Mouse (Mus musculus) liver, embryonic 13.5 days (tissue): ENCODE data around the gene Agbl4. TPM values are rescaled to one million over a fixed set of nuclear protein-coding genes. Genes with fewer than 3 reads are reported as not detected.

Experiments
- ATAC-seq: fragments of 200-750 bp; cut with Nextera tagmentation; 2 replicates; pipeline ENCODE4 v1.8.0; 2017; ENCODE audit warnings: low read depth, mild to moderate bottlenecking, moderate number of reproducible peaks, moderate library complexity
- DNase-seq: peaks from one replicate; pipeline ENCODE4 v3.0.0; 2022
- H3K27ac ChIP-seq: fragments of 300-500 bp; sonication (generic); 2 replicates; pipeline ENCODE4 v1.5.1; 2015; ENCODE audit warnings: moderate library complexity, mild to moderate bottlenecking, inconsistent platforms
- H3K27me3 ChIP-seq: fragments of 300-500 bp; sonication (generic); 2 replicates; pipeline ENCODE4 v1.6.1; 2015; ENCODE audit warnings: mild to moderate bottlenecking, inconsistent platforms
- H3K36me3 ChIP-seq: fragments of 300-500 bp; sonication (generic); 2 replicates; pipeline ENCODE4 v1.6.1; 2015; ENCODE audit warnings: mild to moderate bottlenecking, inconsistent platforms
- H3K4me1 ChIP-seq: fragments of 300-500 bp; sonication (generic); replicated peaks from 2 replicates; pipeline ENCODE4 v1.6.1; 2015; ENCODE audit warnings: inconsistent platforms
- H3K4me2 ChIP-seq: fragments of 300-500 bp; sonication (generic); 2 replicates; pipeline ENCODE4 v1.6.1; 2015; ENCODE audit warnings: inconsistent platforms, mild to moderate bottlenecking, moderate library complexity
- H3K4me3 ChIP-seq: fragments of 300-500 bp; sonication (generic); replicated peaks from 2 replicates; pipeline ENCODE4 v1.5.1; 2015; ENCODE audit warnings: mild to moderate bottlenecking, inconsistent platforms
- H3K9ac ChIP-seq: fragments of 300-500 bp; sonication (generic); 2 replicates; pipeline ENCODE4 v1.6.1; 2015; ENCODE audit warnings: mild to moderate bottlenecking, inconsistent platforms
- H3K9me3 ChIP-seq: fragments of 300-500 bp; sonication (generic); replicated peaks from 2 replicates; pipeline ENCODE4 v1.6.1; 2016; ENCODE audit warnings: inconsistent platforms
- WGBS: fragments of 180-500 bp; shearing (Covaris S2); methylation state at CpG from one replicate; pipeline ENCODE4 v1.1.7; 2015; ENCODE audit not compliant: insufficient replicate concordance; 5-methylcytosine and 5-hydroxymethylcytosine counted together
- polyA plus RNA-seq: library from polyadenylated mRNA; unstranded; fragments of >200 nt; fragmentation: Nextera tagmentation; extraction: Ambion mirVana; gene quantifications from 2 replicates; pipeline ENCODE4 v1.2.1, GENCODE M21; 2015

Gene Agbl4
- not detected in 2 replicates for polyA plus RNA-seq

GRCm38 (mm10) chr4:110397618-110398045, at the start of gene Agbl4:
Gene Agbl4 (plus strand): TSS chr4:110397661.
- Histone ChIP-seq H3K4me2 (peak within 1 kb of the TSS; percentile 62), H3K27me3 (no peaks in the 10 kb centered on the region), H3K4me3 (peak within 1 kb of the TSS; percentile 51), H3K9ac (no peak within 1 kb of the TSS), H3K27ac (no peak within 1 kb of the TSS), H3K9me3 (no peaks in the 10 kb centered on the region), H3K4me1 (no peaks in the 10 kb centered on the region), H3K36me3 (no peaks in the 10 kb centered on the region)
- DNase-seq (peak; percentile 11), ATAC-seq (peak; percentile 80)
- 1% methylated on average over 27 of the region's 27 CpGs for WGBS

- 9% methylated on average over 6 of the region's 6 CpGs for WGBS
- Histone ChIP-seq H3K27me3 (peaks cover 20% of the 10 kb centered on the region), H3K9me3 (no peaks in the 10 kb centered on the region), H3K4me1 (0 out of 2 replicates have a peak, but pooled peaks cover 2% of the 10 kb centered on the region), H3K36me3 (no peaks in the 10 kb centered on the region), H3K4me3 (peak overlapping the region; percentile 55), H3K27ac (no peak overlapping the region), H3K4me2 (peak overlapping the region; percentile 67), H3K9ac (no peak overlapping the region)
- DNase-seq = no peak
- no peak for ATAC-seq
Measured at GRCm38 (mm10) chr4:110350856-110351177, 46.6 kb upstream of the Agbl4 start.

GRCm38 (mm10) chr4:110351178-110352000, 46.1 kb upstream of the Agbl4 start, which contains the start of gene Elavl4:
Gene Elavl4 (minus strand): TSS chr4:110351909.
- Histone ChIP-seq H3K4me1 (0 out of 2 replicates have a peak, but pooled peaks cover 2% of the 10 kb centered on the region), H3K9me3 (no peaks in the 10 kb centered on the region), H3K4me3 (peak within 1 kb of the TSS; percentile 55), H3K4me2 (peak within 1 kb of the TSS; percentile 67), H3K9ac (peak within 1 kb of the TSS; percentile 29; the same call in 1 of the 2 replicates), H3K27ac (no peak within 1 kb of the TSS), H3K36me3 (no peaks in the 10 kb centered on the region), H3K27me3 (peaks cover 20% of the 10 kb centered on the region)
- DNase-seq (peak; percentile 11), ATAC-seq (peak; percentile 72)
- whole genome bisulfite sequencing = under 1% methylated on average over 71 of the region's 75 CpGs

GRCm38 (mm10) chr4:110352001-110352369, 45.5 kb upstream of the Agbl4 start:
- no peaks in the 10 kb centered on the region for H3K36me3 ChIP-seq
- ATAC-seq (no peak), DNase-seq (no peak)
- H3K27me3 ChIP-seq = peaks cover 20% of the 10 kb centered on the region
- no peak overlapping the region for H3K9ac ChIP-seq
- peak overlapping the region; percentile 67 for H3K4me2 ChIP-seq
- no peaks in the 10 kb centered on the region for H3K9me3 ChIP-seq
- H3K4me1 ChIP-seq = 0 out of 2 replicates have a peak, but pooled peaks cover 2% of the 10 kb centered on the region
- no peak overlapping the region for H3K27ac ChIP-seq
- WGBS = 11% methylated on average over 5 of the region's 5 CpGs
- H3K4me3 ChIP-seq = peak overlapping the region; percentile 55

GRCm38 (mm10) chr4:110360568-110360967, 36.9 kb upstream of the Agbl4 start:
- H3K36me3 ChIP-seq = no peaks in the 10 kb centered on the region
- WGBS = 57% methylated on average over 2 of the region's 2 CpGs
- DNase-seq = no peak

GRCm38 (mm10) chr4:110396221-110396620, 1.2 kb upstream of the Agbl4 start:
- no peak overlapping the region for H3K4me3 ChIP-seq
- H3K4me2 ChIP-seq = no peak overlapping the region
- H3K27me3 ChIP-seq = no peaks in the 10 kb centered on the region
- H3K9ac ChIP-seq = no peak overlapping the region
- H3K9me3 ChIP-seq = no peaks in the 10 kb centered on the region
- DNase-seq (no peak), ATAC-seq (no peak)
- H3K4me1 ChIP-seq = no peaks in the 10 kb centered on the region
- no peaks in the 10 kb centered on the region for H3K36me3 ChIP-seq
- H3K27ac ChIP-seq = no peak overlapping the region
- WGBS = 56% methylated on average over 5 of the region's 5 CpGs

More at GRCm38 (mm10) chr4:110360568-110360967, 36.9 kb upstream of the Agbl4 start:
- no peak overlapping the region for H3K27ac ChIP-seq
- no peaks in the 10 kb centered on the region for H3K27me3 ChIP-seq
- ATAC-seq = no peak
- no peak overlapping the region for H3K9ac ChIP-seq
- H3K4me3 ChIP-seq = no peak overlapping the region
- H3K4me1 ChIP-seq = no peaks in the 10 kb centered on the region
- no peaks in the 10 kb centered on the region for H3K9me3 ChIP-seq
- no peak overlapping the region for H3K4me2 ChIP-seq

- H3K36me3 ChIP-seq = no peaks in the 10 kb centered on the region
- H3K4me1 ChIP-seq = no peaks in the 10 kb centered on the region
- H3K27me3 ChIP-seq = no peaks in the 10 kb centered on the region
- H3K9ac ChIP-seq = no peak overlapping the region
- H3K27ac ChIP-seq = no peak overlapping the region
- 61% methylated on average over 2 of the region's 2 CpGs for WGBS
- H3K4me3 ChIP-seq = no peak overlapping the region
- DNase-seq (no peak), ATAC-seq (no peak)
- H3K4me2 ChIP-seq = no peak overlapping the region
- H3K9me3 ChIP-seq = no peaks in the 10 kb centered on the region
Measured at GRCm38 (mm10) chr4:110420306-110420705, 22.8 kb downstream of the Agbl4 start.

- no peak overlapping the region for H3K4me2 ChIP-seq
- H3K9me3 ChIP-seq = no peaks in the 10 kb centered on the region
- no peaks in the 10 kb centered on the region for H3K4me1 ChIP-seq
- H3K27me3 ChIP-seq = no peaks in the 10 kb centered on the region
- no peak for DNase-seq
- no peak overlapping the region for H3K9ac ChIP-seq
- no peaks in the 10 kb centered on the region for H3K36me3 ChIP-seq
- H3K4me3 ChIP-seq = no peak overlapping the region
- no peak for ATAC-seq
- H3K27ac ChIP-seq = no peak overlapping the region
Measured at GRCm38 (mm10) chr4:110427653-110428052, 30.2 kb downstream of the Agbl4 start.

- no peaks in the 10 kb centered on the region for H3K27me3 ChIP-seq
- ATAC-seq (no peak), DNase-seq (peak; percentile 0)
- no peak overlapping the region for H3K9ac ChIP-seq
- no peaks in the 10 kb centered on the region for H3K4me1 ChIP-seq
- WGBS = 14% methylated on average over 1 of the region's 1 CpGs
- H3K36me3 ChIP-seq = no peaks in the 10 kb centered on the region
- no peaks in the 10 kb centered on the region for H3K9me3 ChIP-seq
- H3K4me3 ChIP-seq = no peak overlapping the region
- H3K4me2 ChIP-seq = no peak overlapping the region
- no peak overlapping the region for H3K27ac ChIP-seq
Measured at GRCm38 (mm10) chr4:110494371-110494770, 96.9 kb downstream of the Agbl4 start.

GRCm38 (mm10) chr4:110529804-110530203, 132.3 kb downstream of the Agbl4 start:
- Histone ChIP-seq H3K27me3 (no peaks in the 10 kb centered on the region), H3K9me3 (no peaks in the 10 kb centered on the region), H3K4me3 (no peak overlapping the region), H3K4me2 (no peak overlapping the region), H3K36me3 (no peaks in the 10 kb centered on the region), H3K4me1 (no peaks in the 10 kb centered on the region), H3K9ac (no peak overlapping the region), H3K27ac (no peak overlapping the region)
- ATAC-seq = no peak
- 62% methylated on average over 4 of the region's 4 CpGs for WGBS
- DNase-seq = no peak

- H3K4me3 ChIP-seq = no peak overlapping the region
- H3K9me3 ChIP-seq = no peaks in the 10 kb centered on the region
- no peak overlapping the region for H3K9ac ChIP-seq
- H3K4me2 ChIP-seq = no peak overlapping the region
- DNase-seq (no peak), ATAC-seq (no peak)
- no peaks in the 10 kb centered on the region for H3K4me1 ChIP-seq
- H3K27me3 ChIP-seq = no peaks in the 10 kb centered on the region
- 46% methylated on average over 3 of the region's 3 CpGs for WGBS
- H3K27ac ChIP-seq = no peak overlapping the region
- no peaks in the 10 kb centered on the region for H3K36me3 ChIP-seq
Measured at GRCm38 (mm10) chr4:110549223-110549622, 151.8 kb downstream of the Agbl4 start.
